Mouse (Mus musculus): Measurements from ENCODE around the gene Nfu1. TPM values are rescaled to one million over a fixed set of nuclear protein-coding genes. Genes with fewer than 3 reads are reported as not detected.

Gene Nfu1
- 49.5 TPM for polyA plus RNA-seq (2014; fragmentation: Illumina TruSeq; extraction: RNeasy Lipid Tissue Mini Kit (QIAGEN cat#74804); ENCODE audit: low read depth, low replicate concordance)

GRCm38 (mm10) chr6:87008887-87009286 is at the start of gene Nfu1:
Gene Nfu1, plus strand, starts transcription at chr6:87009236.

DNA sequence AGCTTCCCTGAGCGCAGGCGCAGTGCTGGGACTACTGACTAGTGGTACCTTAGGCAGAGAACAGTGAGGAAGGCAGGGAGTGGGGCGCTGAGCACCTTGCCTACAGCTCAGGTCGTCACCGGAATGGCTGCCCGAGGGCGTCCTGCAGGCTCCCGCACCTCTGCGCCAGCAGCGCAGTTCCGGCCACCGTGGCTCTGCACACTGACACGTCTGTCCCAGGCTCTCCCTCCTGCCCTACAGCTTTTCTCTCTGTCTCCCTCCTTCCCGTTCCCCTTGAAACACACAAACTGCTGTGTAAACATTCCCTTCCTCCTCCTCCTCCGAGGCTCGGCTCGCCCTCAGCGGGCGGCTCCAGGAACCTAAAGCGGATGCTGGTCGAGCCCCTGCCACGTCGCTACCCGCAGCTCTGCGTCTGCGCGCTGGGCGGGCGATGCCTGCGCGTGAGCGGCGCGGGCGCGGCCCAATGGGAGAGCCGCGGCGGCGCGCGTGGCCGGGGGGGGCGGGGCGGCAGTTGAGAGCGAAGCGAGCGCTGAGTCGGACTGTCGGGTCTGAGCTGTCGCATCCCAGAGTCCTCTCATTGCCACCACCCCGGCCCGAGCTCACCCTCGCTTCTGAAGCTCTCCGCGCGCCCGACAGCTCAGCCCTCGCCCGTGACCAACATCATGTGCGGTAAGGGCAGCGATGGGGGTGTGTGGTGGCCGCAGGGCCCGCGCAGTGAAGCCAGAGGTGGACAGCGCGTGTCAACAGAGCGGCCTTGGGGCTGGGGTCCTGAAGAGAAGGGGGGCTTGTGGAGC is 33.5 kb downstream of the Nfu1 start, which contains the start of gene Gfpt1:
Gene Gfpt1 (plus strand): TSS at position 510 of the 794 bp plus-strand sequence.

Other genes with a start within 250 kb of the Nfu1 start
- gene Anxa4, start 215.7 kb upstream of the Nfu1 start, polyA plus RNA-seq (2014; fragmentation: Illumina TruSeq; extraction: RNeasy Lipid Tissue Mini Kit (QIAGEN cat#74804); ENCODE audit: low read depth, low replicate concordance) = 66.5 TPM
- 3.5 TPM for gene Aak1, start 159.7 kb upstream of the Nfu1 start, polyA plus RNA-seq (2014; fragmentation: Illumina TruSeq; extraction: RNeasy Lipid Tissue Mini Kit (QIAGEN cat#74804); ENCODE audit: low read depth, low replicate concordance)
- 14.6 TPM for gene Gfpt1, start 33.6 kb downstream of the Nfu1 start, polyA plus RNA-seq (2014; fragmentation: Illumina TruSeq; extraction: RNeasy Lipid Tissue Mini Kit (QIAGEN cat#74804); ENCODE audit: low read depth, low replicate concordance)
- not detected for gene D6Ertd527e, start 95.5 kb downstream of the Nfu1 start, polyA plus RNA-seq (2014; fragmentation: Illumina TruSeq; extraction: RNeasy Lipid Tissue Mini Kit (QIAGEN cat#74804); ENCODE audit: low read depth, low replicate concordance)

Data from liver, adult 10 weeks (tissue).